Mouse (Mus musculus) stomach, postnatal 0 days (tissue): ENCODE data around the gene Sgpp1. TPM values are rescaled to one million over a fixed set of nuclear protein-coding genes. Genes with fewer than 3 reads are reported as not detected.

ENCODE experiments used
- ATAC-seq: fragments of 200-750 bp; cut with Nextera tagmentation; 2 replicates; pipeline ENCODE4 v1.8.0; 2017; ENCODE audit not compliant: low FRiP score, low TSS enrichment
- DNase-seq: peaks from one replicate; pipeline ENCODE4 v3.0.0-alpha.2; 2016; ENCODE audit warnings: low spot score
- H3K27ac ChIP-seq: fragments of 300-500 bp; sonication (generic); replicated peaks from 2 replicates; pipeline ENCODE4 v1.5.1; 2014; ENCODE audit warnings: mild to moderate bottlenecking, control low read depth
- H3K27me3 ChIP-seq: fragments of 300-500 bp; sonication (generic); 2 replicates; pipeline ENCODE4 v1.6.1; 2014; ENCODE audit warnings: low read length; ENCODE audit not compliant: control insufficient read depth, insufficient read depth
- H3K36me3 ChIP-seq: fragments of 300-500 bp; sonication (generic); 2 replicates; pipeline ENCODE4 v1.6.1; 2014; ENCODE audit warnings: low read length, mixed read lengths; ENCODE audit not compliant: control insufficient read depth, insufficient read depth
- H3K4me1 ChIP-seq: fragments of 300-500 bp; sonication (generic); replicated peaks from 2 replicates; pipeline ENCODE4 v1.6.1; 2014; ENCODE audit warnings: antibody characterized with exemption; ENCODE audit not compliant: control insufficient read depth, insufficient read depth
- H3K4me2 ChIP-seq: fragments of 300-500 bp; sonication (generic); replicated peaks from 2 replicates; pipeline ENCODE4 v1.6.1; 2014; ENCODE audit warnings: low read depth, mild to moderate bottlenecking, control low read depth, moderate library complexity
- H3K4me3 ChIP-seq: fragments of 300-500 bp; sonication (generic); 2 replicates; pipeline ENCODE4 v1.5.1; 2014; ENCODE audit warnings: low read depth, low read length, control low read depth
- H3K9ac ChIP-seq: fragments of 300-500 bp; sonication (generic); 2 replicates; pipeline ENCODE4 v1.6.1; 2014; ENCODE audit warnings: mild to moderate bottlenecking, low read length, control low read depth, mixed read lengths
- H3K9me3 ChIP-seq: fragments of 300-500 bp; sonication (generic); 2 replicates; pipeline ENCODE4 v1.6.1; 2016; ENCODE audit warnings: low read length; ENCODE audit not compliant: control insufficient read depth
- CTCF ChIP-seq: IDR thresholded peaks from 2 replicates; pipeline ENCODE4 v1.5.1; 2016; ENCODE audit warnings: antibody characterized with exemption, low read depth, mild to moderate bottlenecking, moderate library complexity
- EP300 ChIP-seq: optimal IDR thresholded peaks from 2 replicates; pipeline ENCODE3; 2016; ENCODE audit warnings: antibody characterized with exemption
- WGBS: fragments of 180-500 bp; shearing (Covaris S2); extraction: QIAGEN DNeasy Blood & Tissue Kit; methylation state at CpG from one replicate; pipeline ENCODE4 v1.1.7; 2014; 5-methylcytosine and 5-hydroxymethylcytosine counted together
- polyA plus RNA-seq: library from polyadenylated mRNA; unstranded; fragments of >200 nt; fragmentation: Nextera tagmentation; extraction: Ambion mirVana; gene quantifications from 2 replicates; pipeline ENCODE4 v1.2.1, GENCODE M21; 2015

The Sgpp1 gene
- polyA plus RNA-seq, 1 experiment from 2014 or later: 31.8 TPM

DNA sequence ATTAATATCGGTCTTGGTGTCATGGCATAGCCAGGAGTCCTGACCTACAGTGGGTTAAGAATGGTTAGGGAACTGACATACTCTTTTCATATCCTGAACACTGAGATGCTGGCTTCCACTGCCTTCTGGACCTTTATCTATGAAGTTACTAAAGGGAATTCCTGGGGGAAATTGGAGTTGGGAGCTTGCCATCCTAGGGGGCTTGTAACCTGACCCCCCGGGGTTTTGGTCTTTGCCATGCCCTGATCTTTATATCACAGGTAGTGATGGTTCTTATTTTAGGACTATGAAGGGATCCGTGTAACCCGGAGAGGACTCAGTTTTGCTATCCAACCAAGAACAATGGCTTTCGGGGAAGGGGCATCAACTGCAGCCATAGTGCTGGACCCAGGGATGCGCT lies 64.9 kb downstream of the Sgpp1 start:
- Histone ChIP-seq H3K36me3 (no peaks in the 10 kb centered on the region), H3K9ac (peak overlapping the region; percentile 64; the same call in 1 of the 2 replicates), H3K27ac (peak overlapping the region; percentile 42; the same call in 1 of the 2 replicates), H3K9me3 (no peaks in the 10 kb centered on the region), H3K4me2 (peak overlapping the region; percentile 65), H3K4me3 (peak overlapping the region; percentile 57), H3K4me1 (peaks cover 6% of the 10 kb centered on the region), H3K27me3 (no peaks in the 10 kb centered on the region)
- WGBS: 87% methylated on average over 6 of the region's 6 CpGs
- TF ChIP-seq EP300: no peak
- DNase-seq (no peak), ATAC-seq (no peak)

DNA sequence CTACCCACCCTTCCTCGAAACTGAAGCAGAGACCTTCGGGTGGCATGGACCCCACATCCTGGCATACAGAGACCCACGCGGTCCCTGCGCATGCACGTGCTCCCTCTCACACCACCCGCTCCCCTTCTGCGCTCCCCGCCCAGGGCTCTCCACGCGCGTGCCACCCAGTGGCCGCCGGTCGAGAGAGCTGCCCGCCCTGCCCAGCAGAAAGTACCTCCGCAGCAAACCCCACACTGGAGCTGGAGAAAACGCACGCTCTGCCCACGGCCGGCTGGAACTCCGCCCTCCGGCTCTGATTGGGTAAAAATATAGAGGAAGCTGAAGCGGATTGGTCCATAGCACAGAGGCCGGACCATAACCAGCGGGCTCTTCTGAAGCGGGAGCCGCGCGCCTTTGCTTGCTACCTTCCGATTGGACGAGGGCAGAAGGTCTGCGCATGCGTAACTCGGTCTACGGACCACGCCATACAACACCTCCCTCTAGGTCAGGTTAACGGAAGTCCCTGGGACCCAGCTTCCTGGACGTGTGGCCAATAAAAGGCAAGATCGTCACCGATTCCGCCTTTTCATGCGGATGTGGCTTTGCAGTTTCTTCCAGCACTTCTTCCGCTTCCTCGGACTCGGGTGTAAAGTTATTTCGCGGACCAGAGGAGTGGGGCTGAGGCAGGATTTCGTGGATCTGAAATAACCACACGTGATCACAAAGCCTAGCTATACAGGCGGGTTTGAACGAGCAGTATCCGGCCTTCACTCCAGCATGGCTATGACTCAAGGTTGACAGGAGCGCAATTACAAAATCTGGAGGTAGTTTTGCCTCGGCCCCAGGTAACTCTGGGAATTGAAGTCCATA lies 66.0 kb downstream of the Sgpp1 start, which contains the start of gene Wdr89:
TSS of gene Wdr89 (minus strand) at position 280 of the 849 bp plus-strand sequence.
- Histone ChIP-seq H3K27me3 (no peaks in the 10 kb centered on the region), H3K4me1 (peaks cover 6% of the 10 kb centered on the region), H3K27ac (peak within 1 kb of the TSS; percentile 93), H3K9ac (peak within 1 kb of the TSS; percentile 74), H3K4me3 (peak within 1 kb of the TSS; percentile 57), H3K4me2 (peak within 1 kb of the TSS; percentile 85), H3K9me3 (no peaks in the 10 kb centered on the region), H3K36me3 (no peaks in the 10 kb centered on the region)
- peak; percentile 99 for ATAC-seq
- DNase-seq: peak; percentile 99
- WGBS: under 1% methylated on average over 55 of the region's 55 CpGs
- peak; percentile 71 for TF ChIP-seq CTCF
- no peak for TF ChIP-seq EP300

DNA sequence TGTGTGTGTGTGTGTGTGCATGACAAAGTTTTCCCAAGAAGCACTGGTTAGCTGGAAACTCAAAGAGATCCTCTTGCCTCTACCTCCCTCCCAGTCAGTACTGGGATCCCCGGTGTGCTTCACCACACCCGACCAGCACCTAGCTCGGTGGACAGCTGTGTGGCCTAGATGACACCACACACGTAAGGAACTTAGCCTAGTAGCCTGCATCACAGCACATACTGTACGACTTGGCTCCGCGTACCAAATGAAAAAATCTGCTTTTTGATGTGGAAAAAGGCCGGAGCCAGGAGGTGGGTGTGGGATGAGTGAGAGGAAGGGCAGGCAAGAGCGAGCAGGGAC lies 66.6 kb downstream of the Sgpp1 start:
- H3K27me3 ChIP-seq: no peaks in the 10 kb centered on the region
- peak overlapping the region; percentile 81 for H3K27ac ChIP-seq
- peak overlapping the region; percentile 74 for H3K9ac ChIP-seq
- 0% methylated on average over 9 of the region's 9 CpGs for WGBS
- peak overlapping the region; percentile 57 for H3K4me3 ChIP-seq
- H3K4me2 ChIP-seq: peak overlapping the region; percentile 85
- no peak for TF ChIP-seq CTCF
- TF ChIP-seq EP300: no peak
- peaks cover 6% of the 10 kb centered on the region for H3K4me1 ChIP-seq
- ATAC-seq (no peak; the same call in 1 of the 2 replicates), DNase-seq (no peak)
- H3K36me3 ChIP-seq: no peaks in the 10 kb centered on the region
- H3K9me3 ChIP-seq: no peaks in the 10 kb centered on the region

DNA sequence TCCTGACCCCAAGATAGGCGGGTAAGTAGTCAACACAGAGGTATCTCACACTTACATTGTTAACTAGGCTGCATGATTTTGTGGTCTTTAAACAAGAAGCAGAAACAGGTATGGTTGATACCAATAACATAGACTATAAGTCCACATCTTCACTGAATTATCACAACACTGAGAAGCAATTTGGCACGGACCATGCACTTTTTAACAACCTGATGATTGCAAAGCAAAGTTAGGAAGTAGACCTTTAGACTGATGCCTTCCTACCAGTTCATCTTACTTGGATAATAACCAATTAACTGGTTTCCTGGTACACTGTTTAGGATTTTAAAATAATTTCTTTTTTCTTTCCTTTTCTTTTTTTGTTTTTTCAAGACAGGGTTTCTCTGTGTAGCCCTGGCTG lies 67.3 kb downstream of the Sgpp1 start:
- H3K9me3 ChIP-seq: no peaks in the 10 kb centered on the region
- TF ChIP-seq CTCF (no peak), EP300 (no peak)
- H3K27ac ChIP-seq: no peak overlapping the region
- H3K9ac ChIP-seq: no peak overlapping the region
- no peak overlapping the region for H3K4me2 ChIP-seq
- 85% methylated on average over 2 of the region's 2 CpGs for WGBS
- no peaks in the 10 kb centered on the region for H3K36me3 ChIP-seq
- H3K4me1 ChIP-seq: peaks cover 6% of the 10 kb centered on the region
- H3K4me3 ChIP-seq: no peak overlapping the region
- no peak for ATAC-seq
- no peaks in the 10 kb centered on the region for H3K27me3 ChIP-seq
- no peak for DNase-seq

DNA sequence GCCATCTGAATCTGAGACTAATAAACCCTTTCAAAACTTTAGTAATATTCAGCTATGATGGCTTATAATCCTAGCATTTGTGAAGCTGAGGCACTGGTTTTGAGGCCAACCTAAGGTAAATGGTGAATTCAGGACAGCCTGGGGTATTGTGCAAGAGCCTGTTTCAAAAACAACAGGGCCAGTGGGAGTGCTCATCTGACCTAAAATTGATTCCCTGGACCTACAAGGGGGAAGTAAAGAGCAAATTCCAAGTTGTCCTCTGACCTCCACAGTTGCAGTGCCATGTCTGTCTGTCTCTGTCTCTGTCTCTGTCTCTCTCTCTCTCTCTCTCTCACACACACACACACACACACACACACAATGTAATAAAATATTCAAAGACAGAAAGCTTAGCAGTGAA lies 68.6 kb downstream of the Sgpp1 start:
- ATAC-seq (no peak), DNase-seq (no peak)
- no peak overlapping the region for H3K4me2 ChIP-seq
- no peaks in the 10 kb centered on the region for H3K36me3 ChIP-seq
- H3K27me3 ChIP-seq: no peaks in the 10 kb centered on the region
- no peak overlapping the region for H3K27ac ChIP-seq
- no peak for TF ChIP-seq EP300
- TF ChIP-seq CTCF: no peak
- H3K9ac ChIP-seq: no peak overlapping the region
- H3K4me1 ChIP-seq: peaks cover 6% of the 10 kb centered on the region
- no peak overlapping the region for H3K4me3 ChIP-seq
- no peaks in the 10 kb centered on the region for H3K9me3 ChIP-seq

DNA sequence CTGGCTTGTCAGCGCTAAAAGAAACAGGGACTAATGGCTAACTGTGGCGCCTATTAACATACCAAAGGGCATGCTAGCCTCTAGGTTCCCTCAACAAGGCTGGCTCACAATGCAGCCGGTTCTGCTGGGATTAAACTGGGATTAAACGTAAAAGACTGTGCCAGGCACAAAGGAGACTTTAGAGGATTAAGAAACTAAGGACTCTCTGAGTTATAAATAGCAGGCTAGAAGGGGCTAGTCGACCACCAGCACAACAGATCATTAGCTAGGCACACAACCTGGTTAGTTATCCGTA lies 71.1 kb downstream of the Sgpp1 start:
- TF ChIP-seq EP300: no peak
- TF ChIP-seq CTCF: no peak
- WGBS: 42% methylated on average over 6 of the region's 6 CpGs
- Histone ChIP-seq H3K9ac (no peak overlapping the region), H3K4me3 (no peak overlapping the region), H3K4me1 (no peaks in the 10 kb centered on the region; the same call in 1 of the 2 replicates), H3K27me3 (no peaks in the 10 kb centered on the region), H3K36me3 (no peaks in the 10 kb centered on the region), H3K4me2 (no peak overlapping the region), H3K9me3 (no peaks in the 10 kb centered on the region), H3K27ac (no peak overlapping the region)
- ATAC-seq (no peak), DNase-seq (no peak)

Other genes starting within 250 kb of the Sgpp1 start
- 8.3 and 8.9 TPM in 2 replicates for gene Ppp2r5e, start 139.5 kb downstream of the Sgpp1 start, polyA plus RNA-seq
- gene Wdr89, start 66.2 kb downstream of the Sgpp1 start, polyA plus RNA-seq: 5.9 and 6.1 TPM in 2 replicates
- gene Syne2, start 82.4 kb upstream of the Sgpp1 start, polyA plus RNA-seq: 13.7 and 16.1 TPM in 2 replicates